Mouse (Mus musculus): ENCODE data around the gene Atg16l1. TPM values are rescaled to one million over a fixed set of nuclear protein-coding genes. Genes with fewer than 3 reads are reported as not detected.
"Not testable (repeated sequence)": the region's sequence is repeated elsewhere in the genome, so short reads cannot be mapped to it uniquely, and the experiment has no call there.

Atg16l1 gene
- polyA plus RNA-seq, 1 experiment from 2014 or later: 74.5 TPM

GRCm38 (mm10) chr1:87813155-87813554, 57.5 kb downstream of the Atg16l1 start:
- no peak for ATAC-seq (ENCODE audit: low FRiP score)
- Histone ChIP-seq H3K27ac (replicated peaks) (no peak overlapping the region), H3K4me2 (no peak overlapping the region), H3K4me3 (replicated peaks) (no peak overlapping the region), H3K4me1 (no peaks in the 10 kb centered on the region), H3K9me3 (replicated peaks) (no peaks in the 10 kb centered on the region), H3K9ac (replicated peaks) (no peak overlapping the region), H3K36me3 (no peaks in the 10 kb centered on the region), H3K27me3 (replicated peaks) (no peaks in the 10 kb centered on the region)
- WGBS: 75% methylated on average over 6 of the region's 6 CpGs

- H3K9me3 ChIP-seq (replicated peaks): no peaks in the 10 kb centered on the region
- no peak overlapping the region for H3K9ac ChIP-seq (replicated peaks)
- H3K4me2 ChIP-seq: no peak overlapping the region
- no peaks in the 10 kb centered on the region for H3K4me1 ChIP-seq
- no peaks in the 10 kb centered on the region for H3K27me3 ChIP-seq (replicated peaks)
- no peak overlapping the region for H3K4me3 ChIP-seq (replicated peaks)
- no peak for ATAC-seq (ENCODE audit: low FRiP score)
- 79% methylated on average over 7 of the region's 7 CpGs for WGBS
- H3K27ac ChIP-seq (replicated peaks): no peak overlapping the region
- no peaks in the 10 kb centered on the region for H3K36me3 ChIP-seq
Measured at GRCm38 (mm10) chr1:87813681-87814080, 58.0 kb downstream of the Atg16l1 start.

- ATAC-seq (ENCODE audit: low FRiP score): no peak
- no peak overlapping the region for H3K27ac ChIP-seq (replicated peaks)
- H3K4me3 ChIP-seq (replicated peaks): no peak overlapping the region
- H3K9me3 ChIP-seq (replicated peaks): no peaks in the 10 kb centered on the region
- no peaks in the 10 kb centered on the region for H3K4me1 ChIP-seq
- no peak overlapping the region for H3K9ac ChIP-seq (replicated peaks)
- 95% methylated on average over 10 of the region's 10 CpGs for WGBS
- H3K27me3 ChIP-seq (replicated peaks): no peaks in the 10 kb centered on the region
- no peak overlapping the region for H3K4me2 ChIP-seq
- no peaks in the 10 kb centered on the region for H3K36me3 ChIP-seq
Measured at GRCm38 (mm10) chr1:87824420-87824995, 68.8 kb downstream of the Atg16l1 start.

- no peak for ATAC-seq (ENCODE audit: low FRiP score)
- H3K4me1 ChIP-seq: no peaks in the 10 kb centered on the region
- no peak overlapping the region for H3K4me3 ChIP-seq (replicated peaks)
- H3K9ac ChIP-seq (replicated peaks): no peak overlapping the region
- no peaks in the 10 kb centered on the region for H3K9me3 ChIP-seq (replicated peaks)
- 92% methylated on average over 5 of the region's 5 CpGs for WGBS
- no peaks in the 10 kb centered on the region for H3K36me3 ChIP-seq
- H3K27ac ChIP-seq (replicated peaks): no peak overlapping the region
- no peaks in the 10 kb centered on the region for H3K27me3 ChIP-seq (replicated peaks)
- H3K4me2 ChIP-seq: no peak overlapping the region
Measured at GRCm38 (mm10) chr1:87825281-87825680, 69.6 kb downstream of the Atg16l1 start.

GRCm38 (mm10) chr1:87825991-87826390, 70.3 kb downstream of the Atg16l1 start:
- Histone ChIP-seq H3K4me1 (no peaks in the 10 kb centered on the region), H3K4me3 (replicated peaks) (no peak overlapping the region), H3K27ac (replicated peaks) (no peak overlapping the region), H3K9ac (replicated peaks) (no peak overlapping the region), H3K4me2 (no peak overlapping the region), H3K36me3 (no peaks in the 10 kb centered on the region), H3K27me3 (replicated peaks) (no peaks in the 10 kb centered on the region), H3K9me3 (replicated peaks) (no peaks in the 10 kb centered on the region)
- 89% methylated on average over 6 of the region's 6 CpGs for WGBS
- no peak for ATAC-seq (ENCODE audit: low FRiP score)

GRCm38 (mm10) chr1:87826474-87826873, 70.8 kb downstream of the Atg16l1 start:
- H3K36me3 ChIP-seq: no peaks in the 10 kb centered on the region
- no peak overlapping the region for H3K4me3 ChIP-seq (replicated peaks)
- ATAC-seq (ENCODE audit: low FRiP score): no peak
- H3K27ac ChIP-seq (replicated peaks): no peak overlapping the region
- H3K27me3 ChIP-seq (replicated peaks): no peaks in the 10 kb centered on the region
- H3K4me2 ChIP-seq: no peak overlapping the region
- H3K4me1 ChIP-seq: no peaks in the 10 kb centered on the region
- 78% methylated on average over 2 of the region's 2 CpGs for WGBS
- no peaks in the 10 kb centered on the region for H3K9me3 ChIP-seq (replicated peaks)
- no peak overlapping the region for H3K9ac ChIP-seq (replicated peaks)

- H3K9ac ChIP-seq (replicated peaks); ATAC-seq (ENCODE audit: low FRiP score); H3K27ac ChIP-seq (replicated peaks); H3K4me1 ChIP-seq; H3K4me3 ChIP-seq (replicated peaks); H3K27me3 ChIP-seq (replicated peaks); H3K4me2 ChIP-seq; H3K36me3 ChIP-seq; H3K9me3 ChIP-seq (replicated peaks): not testable (repeated sequence)
- WGBS: 83% methylated on average over 1 of the region's 1 CpGs
Measured at GRCm38 (mm10) chr1:87827476-87827875, 71.8 kb downstream of the Atg16l1 start.

- Histone ChIP-seq H3K27ac (replicated peaks) (no peak overlapping the region), H3K4me2 (no peak overlapping the region), H3K4me3 (replicated peaks) (no peak overlapping the region), H3K4me1 (no peaks in the 10 kb centered on the region), H3K9me3 (replicated peaks) (no peaks in the 10 kb centered on the region), H3K9ac (replicated peaks) (no peak overlapping the region), H3K36me3 (no peaks in the 10 kb centered on the region), H3K27me3 (replicated peaks) (no peaks in the 10 kb centered on the region)
- WGBS: 82% methylated on average over 9 of the region's 9 CpGs
- ATAC-seq (ENCODE audit: low FRiP score): no peak
Measured at GRCm38 (mm10) chr1:87828185-87828584, 72.5 kb downstream of the Atg16l1 start.

GRCm38 (mm10) chr1:87828926-87829580, 73.4 kb downstream of the Atg16l1 start:
- WGBS: 58% methylated on average over 7 of the region's 7 CpGs

GRCm38 (mm10) chr1:87829621-87830211, 74.0 kb downstream of the Atg16l1 start:
- no peaks in the 10 kb centered on the region for H3K4me1 ChIP-seq
- no peak for ATAC-seq (ENCODE audit: low FRiP score)
- H3K4me2 ChIP-seq: no peak overlapping the region
- H3K9me3 ChIP-seq (replicated peaks): no peaks in the 10 kb centered on the region
- H3K27ac ChIP-seq (replicated peaks): no peak overlapping the region
- H3K4me3 ChIP-seq (replicated peaks): no peak overlapping the region
- H3K9ac ChIP-seq (replicated peaks): no peak overlapping the region
- no peaks in the 10 kb centered on the region for H3K27me3 ChIP-seq (replicated peaks)
- no peaks in the 10 kb centered on the region for H3K36me3 ChIP-seq
- 61% methylated on average over 6 of the region's 6 CpGs for WGBS

More at GRCm38 (mm10) chr1:87828926-87829580, 73.4 kb downstream of the Atg16l1 start:
- Histone ChIP-seq H3K27me3 (replicated peaks) (no peaks in the 10 kb centered on the region), H3K9me3 (replicated peaks) (no peaks in the 10 kb centered on the region), H3K9ac (replicated peaks) (no peak overlapping the region), H3K4me1 (no peaks in the 10 kb centered on the region), H3K36me3 (no peaks in the 10 kb centered on the region), H3K4me3 (replicated peaks) (no peak overlapping the region), H3K4me2 (no peak overlapping the region), H3K27ac (replicated peaks) (no peak overlapping the region)
- ATAC-seq (ENCODE audit: low FRiP score): no peak

- H3K4me2 ChIP-seq: no peak overlapping the region
- ATAC-seq (ENCODE audit: low FRiP score): no peak
- 63% methylated on average over 1 of the region's 1 CpGs for WGBS
Measured at GRCm38 (mm10) chr1:87836453-87836852, 80.8 kb downstream of the Atg16l1 start.

GRCm38 (mm10) chr1:87837018-87837417, 81.3 kb downstream of the Atg16l1 start:
- H3K27me3 ChIP-seq (replicated peaks): no peaks in the 10 kb centered on the region
- H3K4me2 ChIP-seq: no peak overlapping the region
- H3K4me1 ChIP-seq: no peaks in the 10 kb centered on the region
- H3K36me3 ChIP-seq: no peaks in the 10 kb centered on the region
- 57% methylated on average over 5 of the region's 5 CpGs for WGBS
- no peak overlapping the region for H3K4me3 ChIP-seq (replicated peaks)
- H3K9ac ChIP-seq (replicated peaks): no peak overlapping the region
- H3K9me3 ChIP-seq (replicated peaks): no peaks in the 10 kb centered on the region
- H3K27ac ChIP-seq (replicated peaks): no peak overlapping the region
- ATAC-seq (ENCODE audit: low FRiP score): no peak

More at GRCm38 (mm10) chr1:87836453-87836852, 80.8 kb downstream of the Atg16l1 start:
- Histone ChIP-seq H3K9me3 (replicated peaks) (no peaks in the 10 kb centered on the region), H3K9ac (replicated peaks) (no peak overlapping the region), H3K27ac (replicated peaks) (no peak overlapping the region), H3K4me1 (no peaks in the 10 kb centered on the region), H3K36me3 (no peaks in the 10 kb centered on the region), H3K27me3 (replicated peaks) (no peaks in the 10 kb centered on the region), H3K4me3 (replicated peaks) (no peak overlapping the region)
